Mouse (Mus musculus): ENCODE data around the gene Ube2l6.

- TF ChIP-seq EP300 (IDR thresholded peaks at IDR 0.05), result no peak
- no peak for TF ChIP-seq CTCF (IDR thresholded peaks at IDR 0.05)
Measured at GRCm38 (mm10) chr2:84810526-84810885, 11.9 kb downstream of the Ube2l6 start.

All from lung, postnatal 0 days (tissue).